Mouse (Mus musculus): Measurements from ENCODE around the gene Cox7a2l.

DNA sequence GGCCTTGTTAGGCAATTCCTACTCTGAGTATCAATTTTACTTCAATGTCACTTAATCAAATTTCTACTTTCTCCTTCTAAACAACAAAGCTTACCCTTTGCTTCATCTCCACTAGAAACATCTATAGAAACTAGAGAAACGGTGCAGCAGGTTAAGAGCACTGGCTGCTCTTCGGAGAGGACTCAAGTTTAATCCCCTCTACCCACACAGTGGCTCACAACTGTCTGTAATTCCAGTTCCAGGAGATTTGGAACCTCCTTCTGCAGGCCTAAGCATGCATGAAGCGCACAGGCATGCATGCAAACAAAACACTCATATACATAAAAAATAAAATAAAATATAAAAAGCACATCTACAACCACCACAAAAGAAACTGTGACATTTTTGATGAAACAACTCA, 5.0 kb downstream of the Cox7a2l start:
- no peak for TF ChIP-seq TAL1 (IDR thresholded peaks at IDR 0.05; ENCODE audit: low read length)
- TF ChIP-seq GATA1 (IDR thresholded peaks at IDR 0.05; ENCODE audit: low read length) = no peak
